Mouse (Mus musculus) kidney, postnatal 36 days (tissue): ENCODE measurements at regions not wholly inside any gene's neighbourhood (a gene's known extent, or its start where the extent isn't known, plus 50 kb on each side); places are given as distances from the start of the nearest gene placed in this dataset.

Experiments
- DNase-seq, 2 experiments: peaks; one replicate each; pipeline ENCODE4 v3.0.0; 2021 to 2022; ENCODE audit warnings: mixed read lengths in 2 of 2

DNA sequence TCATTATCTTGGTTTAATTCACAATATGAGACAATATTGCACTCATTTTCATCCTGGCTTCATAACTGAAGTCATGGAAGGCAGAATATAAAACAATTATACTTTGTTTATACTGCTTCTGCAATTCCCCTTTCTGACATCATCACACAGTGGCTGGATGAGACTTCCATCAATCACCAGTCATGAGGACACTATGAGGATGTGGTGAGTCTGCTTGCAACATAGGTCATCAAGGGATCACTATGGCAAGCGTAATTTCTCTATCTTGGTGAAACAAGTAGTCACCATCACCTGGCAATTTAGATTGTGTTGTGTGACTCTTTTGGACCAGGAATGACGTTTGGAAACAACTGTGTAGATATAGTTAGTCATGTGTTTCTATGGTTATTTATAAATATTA lies 134.6 kb downstream of the Hao1 start:
- no peak for DNase-seq

DNA sequence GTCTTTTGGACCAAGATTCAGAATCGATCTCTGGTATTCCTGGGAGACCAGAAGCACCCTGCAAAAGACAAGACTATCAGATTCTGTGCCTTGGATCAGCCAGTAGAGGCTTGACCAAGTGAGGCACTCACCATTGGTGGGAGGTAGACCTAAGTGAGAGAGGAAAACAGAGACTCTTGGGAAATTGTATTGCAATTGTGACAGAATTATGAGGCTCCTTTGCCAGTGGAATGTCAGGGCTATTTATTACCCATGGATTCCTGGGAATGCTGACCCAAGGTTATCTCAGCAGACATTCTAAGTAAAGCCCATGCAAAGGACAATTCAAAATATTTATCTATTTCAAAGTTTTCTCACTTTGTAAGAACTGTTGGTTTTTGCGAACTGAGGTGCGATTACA lies 154.6 kb downstream of the Hao1 start:
- DNase-seq: peak; percentile 5 to 20

DNA sequence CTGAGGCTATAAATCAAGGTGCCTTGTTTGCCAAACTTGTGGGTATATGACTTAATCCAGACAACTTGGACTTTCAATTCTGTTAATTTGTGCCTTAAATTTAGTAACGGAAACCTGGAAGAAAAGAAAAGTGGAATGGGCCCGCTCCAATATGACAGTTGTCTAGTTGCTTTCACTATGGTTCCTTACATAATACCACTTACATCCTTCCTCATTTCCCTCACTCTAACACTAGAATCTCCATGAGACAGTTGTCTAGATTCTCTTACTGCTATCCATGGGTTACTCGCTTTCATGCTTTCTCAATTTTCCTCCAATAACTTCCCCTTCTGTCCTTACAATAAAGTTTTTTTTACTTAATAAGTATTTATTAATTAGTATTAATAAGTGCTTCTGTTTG lies 160.7 kb downstream of the Hao1 start:
- DNase-seq: no peak

DNA sequence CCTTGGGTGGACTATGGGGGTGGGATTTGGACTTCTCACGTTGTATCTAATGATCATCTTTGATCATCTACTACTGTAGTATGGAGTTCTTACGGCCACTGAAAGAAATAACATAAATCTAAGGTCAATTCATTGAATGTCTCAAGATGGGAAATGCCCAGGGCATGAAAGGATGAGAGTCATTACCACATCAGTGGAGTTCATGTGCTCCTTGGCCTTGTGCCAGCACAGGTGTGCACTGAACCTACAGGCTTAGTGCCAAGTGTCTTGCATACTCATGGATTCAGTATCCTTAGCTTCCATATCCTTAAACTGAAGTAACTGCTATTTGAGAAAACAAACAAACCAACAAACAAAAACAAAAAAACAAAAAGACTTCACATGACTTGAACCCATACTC lies 179.1 kb downstream of the Hao1 start:
- no peak for DNase-seq

DNA sequence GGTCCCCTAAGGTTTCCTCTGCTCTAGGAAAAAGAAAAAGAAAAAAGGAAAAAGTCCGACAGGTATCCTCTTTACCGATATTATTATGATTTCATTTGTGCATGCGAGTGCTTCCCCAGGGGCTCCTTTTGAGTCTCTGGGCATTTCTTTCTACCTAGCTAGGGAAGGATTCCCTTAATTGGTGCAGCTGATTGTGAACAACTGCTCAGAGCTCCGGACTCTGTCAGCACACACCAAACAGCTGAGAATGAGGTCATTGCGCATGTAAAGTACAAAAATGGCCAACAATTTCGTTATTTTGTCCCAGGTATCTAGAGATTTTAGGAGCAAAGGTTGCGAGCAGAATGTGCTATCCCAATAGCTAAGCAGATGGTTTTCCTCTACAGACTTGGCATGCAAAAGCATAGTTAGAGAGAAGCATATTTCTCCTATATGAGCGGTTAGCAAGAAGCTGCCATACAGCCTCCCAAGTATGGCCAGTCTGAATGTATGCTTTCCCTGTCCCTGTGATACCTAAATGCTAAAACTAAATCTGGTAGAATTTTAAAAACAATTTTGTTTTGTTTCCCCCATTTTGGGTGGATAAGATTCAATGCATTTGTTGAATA lies 203.2 kb downstream of the Hao1 start:
- DNase-seq: no peak

DNA sequence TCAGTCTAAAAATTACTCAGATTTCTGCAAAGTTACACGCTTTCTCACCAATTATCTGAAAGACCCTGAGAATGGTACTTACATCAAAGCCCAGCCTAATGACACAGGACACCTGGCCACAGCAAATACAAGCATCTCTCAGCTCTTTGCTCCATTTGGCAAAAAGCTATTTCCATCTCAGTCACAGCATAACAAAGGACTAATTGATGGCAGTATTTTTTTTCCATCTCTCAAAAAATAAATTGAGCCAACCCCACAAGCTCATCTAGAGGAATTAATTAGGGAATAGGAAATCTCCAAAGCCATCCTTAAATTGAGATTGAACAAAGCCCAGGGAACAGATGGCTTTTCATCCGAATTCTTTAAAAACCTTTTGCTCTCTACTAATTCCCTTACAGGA lies 203.7 kb downstream of the Hao1 start:
- no peak for DNase-seq

DNA sequence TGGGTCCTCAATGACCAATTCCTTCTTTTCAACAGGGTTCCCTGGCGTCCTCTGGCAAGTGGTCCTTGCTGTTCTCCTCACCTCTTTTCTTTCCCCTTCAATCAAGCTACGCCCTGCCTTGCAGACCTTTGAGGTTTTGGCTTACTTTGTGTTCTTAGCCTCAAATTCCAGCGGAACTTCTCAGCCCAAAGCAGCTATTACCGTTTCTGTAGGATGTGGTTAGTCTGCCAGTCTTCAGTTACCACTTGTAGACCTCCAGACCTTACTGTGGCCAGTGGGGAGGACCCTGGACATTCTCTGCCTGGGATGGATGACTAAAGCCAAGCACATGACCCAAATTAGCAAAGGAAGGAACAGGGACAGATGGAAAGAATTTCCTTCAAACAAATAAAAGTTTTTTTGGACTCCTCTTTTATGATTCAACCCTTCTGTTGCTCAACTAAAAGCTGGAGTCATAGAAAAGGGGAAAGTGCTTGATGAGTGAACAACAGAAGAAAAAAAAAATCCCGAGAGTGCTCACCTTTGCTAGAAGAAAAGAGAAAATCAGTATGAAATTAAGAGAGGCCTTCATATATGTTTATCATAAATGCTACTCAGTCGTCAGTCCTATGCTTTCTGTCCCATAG lies 211.5 kb downstream of the Hao1 start:
- DNase-seq: peak in 1 of 2 experiments; percentile 0

DNA sequence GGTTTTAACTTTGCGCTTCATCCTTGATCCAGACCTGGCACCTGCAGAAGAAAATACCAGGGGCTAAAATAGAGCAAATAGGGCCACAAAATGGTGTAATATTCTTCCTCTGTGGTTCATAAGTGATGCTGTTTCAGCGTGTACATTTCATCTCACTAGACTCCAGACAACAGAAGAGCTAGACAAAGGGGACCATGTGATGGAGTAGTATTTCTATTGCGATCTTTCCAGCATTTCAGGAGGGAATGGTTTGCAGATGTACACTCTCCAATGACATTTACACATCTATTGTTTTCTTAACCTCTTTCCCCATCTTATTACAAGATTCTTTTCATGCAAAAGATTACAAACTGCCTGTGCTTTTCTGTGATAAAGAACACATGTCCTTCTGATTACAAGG lies 246.1 kb downstream of the Hao1 start:
- DNase-seq: peak in 1 of 2 experiments; percentile 0

DNA sequence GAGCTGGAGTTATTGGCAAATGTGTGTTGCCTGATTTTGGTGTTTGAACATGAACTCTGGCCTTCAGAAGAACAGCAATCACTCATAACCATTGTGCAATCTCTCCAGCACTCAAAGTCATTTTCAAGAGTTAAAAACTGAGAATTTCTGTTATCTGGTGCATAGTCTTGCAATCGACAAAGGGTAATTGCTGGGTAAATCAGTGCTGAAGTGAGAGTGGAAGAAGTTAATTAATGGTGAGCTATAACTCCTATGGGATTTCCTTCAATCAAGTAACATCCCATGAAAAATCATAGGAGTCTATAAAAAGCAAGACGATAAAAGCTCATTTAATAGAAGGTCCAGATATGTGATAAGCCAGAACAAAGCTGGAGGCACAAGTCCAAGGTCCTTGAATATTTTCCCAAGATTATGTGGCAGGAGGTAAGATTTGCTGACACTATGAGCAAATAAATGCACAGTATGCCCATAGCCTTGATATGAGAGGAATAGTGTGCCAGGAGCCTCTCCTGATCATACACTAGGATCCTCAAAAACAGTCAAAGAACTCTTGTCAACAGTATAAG lies 264.0 kb downstream of the Hao1 start:
- no peak for DNase-seq

DNA sequence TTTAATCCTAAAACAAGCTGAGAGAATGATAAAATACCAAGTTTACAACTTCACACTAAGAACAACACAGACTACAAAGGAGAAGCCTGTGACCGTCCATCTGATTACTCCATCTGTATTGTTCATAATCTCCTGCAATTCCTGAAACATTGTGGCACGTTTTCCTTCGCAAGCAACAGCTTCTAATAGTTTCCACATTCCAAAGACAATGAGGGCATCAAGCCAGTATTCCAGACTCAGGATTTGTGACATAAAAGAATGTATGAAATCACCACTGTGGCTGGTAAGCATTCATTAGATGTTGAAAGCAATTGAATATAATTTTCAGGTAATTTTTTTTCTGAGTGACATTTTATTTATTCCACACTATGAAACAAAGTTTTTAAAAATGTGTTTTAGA lies 278.3 kb downstream of the Hao1 start:
- DNase-seq: no peak

DNA sequence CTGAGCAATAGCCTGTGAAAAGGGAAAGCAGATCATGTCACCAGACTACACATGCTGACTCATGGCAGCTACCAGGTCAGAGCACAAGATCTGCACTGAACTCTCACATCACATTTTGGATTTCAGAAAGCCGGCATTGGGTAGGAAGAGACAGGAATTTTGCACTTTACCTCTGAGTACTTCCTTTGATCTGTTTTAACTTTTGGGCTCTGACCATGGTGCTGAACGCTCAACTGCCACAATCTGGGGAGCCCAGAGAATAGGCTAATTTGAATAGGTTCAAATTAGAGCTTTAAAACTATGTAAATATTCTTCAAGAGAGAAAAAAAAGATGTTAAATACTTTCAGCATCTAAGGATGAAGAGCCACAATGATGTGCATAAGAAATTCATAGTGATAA lies 285.7 kb downstream of the Hao1 start:
- peak in 1 of 2 experiments; percentile 23 for DNase-seq
